Mouse (Mus musculus) granulocyte monocyte progenitor cell, adult 5-6 weeks (primary cell): ENCODE data around the gene Gm28043. TPM values are rescaled to one million over a fixed set of nuclear protein-coding genes. Genes with fewer than 3 reads are reported as not detected.
"Not testable (repeated sequence)": the region's sequence is repeated elsewhere in the genome, so short reads cannot be mapped to it uniquely, and the experiment has no call there.

ENCODE experiments used
- ATAC-seq: replicated peaks from 2 replicates; pipeline ENCODE4 v1.8.0; 2016; ENCODE audit warnings: mild to moderate bottlenecking, moderate TSS enrichment, inconsistent platforms; ENCODE audit not compliant: poor library complexity, severe bottlenecking
- total RNA-seq, 2 experiments: library from RNA; stranded (forward) in 1 of 2; stranded (reverse) in 1 of 2; fragments of 200-712, 200-1000 nt in 1 of 2; fragments of >200 nt in 1 of 2; fragmentation: Nextera tagmentation in 1 of 2; gene quantifications; 2 replicates each; pipeline ENCODE4 v1.2.3; 2014 to 2017

The Gm28043 gene
- total RNA-seq, 2 experiments from 2014 or later = 5.4 to 6.1 TPM

- no peak for ATAC-seq
Observed at GRCm38 (mm10) chr17:29706981-29707545, 92.4 kb downstream of the Gm28043 start.

- ATAC-seq = no peak
Observed at GRCm38 (mm10) chr17:29708783-29709182, 94.1 kb downstream of the Gm28043 start.

GRCm38 (mm10) chr17:29710562-29711044, 95.9 kb downstream of the Gm28043 start:
- no peak for ATAC-seq

- no peak for ATAC-seq
Observed at GRCm38 (mm10) chr17:29711076-29711744, 96.5 kb downstream of the Gm28043 start.

GRCm38 (mm10) chr17:29711745-29712431, 97.2 kb downstream of the Gm28043 start:
- no peak for ATAC-seq

GRCm38 (mm10) chr17:29712565-29712964, 97.9 kb downstream of the Gm28043 start:
- no peak for ATAC-seq

- not testable (repeated sequence) for ATAC-seq
Observed at GRCm38 (mm10) chr17:29713734-29714133, 99.1 kb downstream of the Gm28043 start.

GRCm38 (mm10) chr17:29716732-29717445, 102.2 kb downstream of the Gm28043 start, which contains the start of gene Ccdc167:
Gene Ccdc167, minus strand, starts transcription at chr17:29717044.
- peak; percentile 96 for ATAC-seq

- no peak for ATAC-seq
Observed at GRCm38 (mm10) chr17:29718660-29719059, 104.0 kb downstream of the Gm28043 start.

GRCm38 (mm10) chr17:29719628-29720575, 105.2 kb downstream of the Gm28043 start:
- ATAC-seq = no peak

GRCm38 (mm10) chr17:29720755-29721365, 106.2 kb downstream of the Gm28043 start:
- ATAC-seq = no peak

- ATAC-seq = no peak
Observed at GRCm38 (mm10) chr17:29724610-29725009, 109.9 kb downstream of the Gm28043 start.

GRCm38 (mm10) chr17:29725027-29725620, 110.4 kb downstream of the Gm28043 start:
- ATAC-seq = no peak

GRCm38 (mm10) chr17:29728082-29728481, 113.4 kb downstream of the Gm28043 start:
- ATAC-seq = peak; percentile 90

- ATAC-seq = no peak; the same call in 1 of the 2 replicates
Observed at GRCm38 (mm10) chr17:29730510-29731265, 116.0 kb downstream of the Gm28043 start.

- ATAC-seq = no peak; the same call in 1 of the 2 replicates
Observed at GRCm38 (mm10) chr17:29731266-29731952, 116.7 kb downstream of the Gm28043 start.

GRCm38 (mm10) chr17:29731953-29732325, 117.3 kb downstream of the Gm28043 start:
- no peak for ATAC-seq
